Mouse (Mus musculus): ENCODE measurements around the gene Tbc1d2.

DNA sequence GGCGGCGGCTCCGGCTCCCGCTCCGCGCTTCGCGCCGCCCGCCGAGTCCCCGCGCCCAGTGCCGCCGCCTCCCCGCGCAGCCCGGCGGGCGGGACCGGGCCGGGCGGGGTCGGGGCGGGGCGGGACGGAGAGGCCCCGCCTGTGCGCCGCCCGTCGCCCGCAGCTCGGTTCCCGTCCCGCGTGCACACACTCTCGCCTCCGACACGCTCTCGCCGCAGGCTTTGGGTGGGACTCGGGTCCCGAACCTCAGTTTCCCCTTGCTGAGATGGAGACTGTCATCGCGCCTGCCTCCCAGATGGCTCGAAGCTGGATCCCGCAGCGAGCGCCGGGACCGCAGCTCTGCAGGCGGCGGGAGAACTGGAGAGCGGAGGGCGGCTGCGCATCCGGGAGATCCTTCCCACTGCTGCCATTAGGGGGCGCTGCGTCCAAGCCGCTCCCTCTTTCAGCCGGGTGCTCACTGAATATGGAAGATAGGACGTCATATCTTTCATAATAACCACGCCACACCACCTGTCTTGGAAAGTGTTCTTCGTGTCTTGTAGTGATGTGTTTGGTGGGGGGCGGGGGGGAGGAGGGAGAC, 48.1 kb downstream of the Tbc1d2 start, which contains the start of gene Coro2a:
- peak; percentile 70 for TF ChIP-seq CTCF (IDR thresholded peaks at IDR 0.05; ENCODE audit: low read depth)
- TF ChIP-seq EP300 (IDR thresholded peaks at IDR 0.05; ENCODE audit: low read depth): no peak
